Mouse (Mus musculus) megakaryocyte, embryonic 14.5 days (primary cell): ENCODE results near the gene Nsd2.

Experiments used
- FLI1 ChIP-seq: IDR thresholded peaks from 2 replicates; pipeline ENCODE4 v1.6.1; 2012; ENCODE audit warnings: low read length, inconsistent platforms, mixed read lengths
- GATA1 ChIP-seq: IDR thresholded peaks from 3 replicates; pipeline ENCODE4 v1.6.1; 2012; ENCODE audit warnings: mixed read lengths, low read length, inconsistent platforms, borderline replicate concordance

GRCm38 (mm10) chr5:33818104-33818503, 2.4 kb upstream of the Nsd2 start:
- TF ChIP-seq GATA1 (no peak), FLI1 (no peak)
